Mouse (Mus musculus) heart, postnatal 0 days (tissue): ENCODE measurements around the gene Eif4g3.

Experiments used
- CTCF ChIP-seq: IDR thresholded peaks from 2 replicates; pipeline ENCODE4 v1.5.1; 2016; ENCODE audit warnings: antibody characterized with exemption, control low read depth, low read depth
- EP300 ChIP-seq: IDR thresholded peaks from 2 replicates; pipeline ENCODE4 v1.6.1; 2016; ENCODE audit warnings: antibody characterized with exemption, low read depth

GRCm38 (mm10) chr4:138169420-138169819 is 176.6 kb downstream of the Eif4g3 start:
- TF ChIP-seq CTCF (no peak), EP300 (no peak)
